Mouse (Mus musculus) forebrain, embryonic 12.5 days (tissue): ENCODE data around the gene Tceal1. TPM values are rescaled to one million over a fixed set of nuclear protein-coding genes. Genes with fewer than 3 reads are reported as not detected.

Experiments used
- polyA plus RNA-seq: library from polyadenylated mRNA; unstranded; fragments of >200 nt; fragmentation: Nextera tagmentation; extraction: Ambion mirVana; gene quantifications from 2 replicates; pipeline ENCODE4 v1.2.1, GENCODE M21; 2016

The Tceal1 gene
- polyA plus RNA-seq, 1 experiment from 2014 or later = 11.9 TPM

Other genes with a start within 250 kb of the Tceal1 start
- not detected in 2 replicates for gene Kir3dl1, start 190.0 kb upstream of the Tceal1 start, polyA plus RNA-seq
- not detected in 2 replicates for gene Kir3dl2, start 163.9 kb upstream of the Tceal1 start, polyA plus RNA-seq
- gene Tceal3, start 117.1 kb upstream of the Tceal1 start, polyA plus RNA-seq = 29.2 and 33.4 TPM in 2 replicates
- gene Morf4l2, start 35.7 kb downstream of the Tceal1 start, polyA plus RNA-seq = 561 and 566 TPM in 2 replicates
- gene Glra4, start 72.2 kb downstream of the Tceal1 start, polyA plus RNA-seq = not detected in 2 replicates
- 9.2 and 9.5 TPM in 2 replicates for gene Plp1, start 114.7 kb downstream of the Tceal1 start, polyA plus RNA-seq
- gene Rab9b, start 160.8 kb downstream of the Tceal1 start, polyA plus RNA-seq = 5.0 and 5.3 TPM in 2 replicates
- not detected in 2 replicates for gene H2bfm, start 219.3 kb downstream of the Tceal1 start, polyA plus RNA-seq